Mouse (Mus musculus) heart, embryonic 16.5 days (tissue): ENCODE results near the gene Ipo7. TPM values are rescaled to one million over a fixed set of nuclear protein-coding genes. Genes with fewer than 3 reads are reported as not detected.
A peak's percentile ranks its signal among the peaks of the same experiment; 100 is the strongest.
"Not testable (repeated sequence)": the region's sequence is repeated elsewhere in the genome, so short reads cannot be mapped to it uniquely, and the experiment has no call there.

ENCODE experiments used
- ATAC-seq: fragments of 200-750 bp; cut with Nextera tagmentation; replicated peaks from 2 replicates; pipeline ENCODE4 v1.8.0; 2017; ENCODE audit warnings: moderate number of reproducible peaks; ENCODE audit not compliant: insufficient read depth, low FRiP score; ENCODE audit errors: extremely low read depth
- H3K27ac ChIP-seq: fragments of 300-500 bp; sonication (generic); 2 replicates; pipeline ENCODE4 v1.5.1; 2014; ENCODE audit warnings: mild to moderate bottlenecking, low read length, control low read depth, moderate library complexity
- H3K27me3 ChIP-seq: fragments of 300-500 bp; sonication (generic); 2 replicates; pipeline ENCODE4 v1.6.1; 2014; ENCODE audit warnings: low read length, mixed read lengths; ENCODE audit not compliant: control insufficient read depth, insufficient read depth
- H3K36me3 ChIP-seq: fragments of 300-500 bp; sonication (generic); 2 replicates; pipeline ENCODE4 v1.6.1; 2014; ENCODE audit not compliant: control insufficient read depth, insufficient read depth
- H3K4me1 ChIP-seq: fragments of 300-500 bp; sonication (generic); 2 replicates; pipeline ENCODE4 v1.6.1; 2014; ENCODE audit warnings: low read length, mixed read lengths; ENCODE audit not compliant: control insufficient read depth, insufficient read depth
- H3K4me2 ChIP-seq: fragments of 300-500 bp; sonication (generic); 2 replicates; pipeline ENCODE4 v1.6.1; 2014; ENCODE audit warnings: low read depth, mild to moderate bottlenecking, control low read depth, low read length
- H3K4me3 ChIP-seq: fragments of 300-500 bp; sonication (generic); 2 replicates; pipeline ENCODE4 v1.5.1; 2014; ENCODE audit warnings: mild to moderate bottlenecking, control low read depth, low read length
- H3K9ac ChIP-seq: fragments of 300-500 bp; sonication (generic); 2 replicates; pipeline ENCODE4 v1.6.1; 2014; ENCODE audit warnings: low read length, control low read depth
- H3K9me3 ChIP-seq: fragments of 300-500 bp; sonication (generic); replicated peaks from 2 replicates; pipeline ENCODE4 v1.6.1; 2016; ENCODE audit warnings: low read length; ENCODE audit not compliant: control insufficient read depth
- WGBS: fragments of 180-500 bp; shearing (Covaris S2); extraction: QIAGEN DNeasy Blood & Tissue Kit; methylation state at CpG from one replicate; pipeline ENCODE4 v1.1.7; 2014; 5-methylcytosine and 5-hydroxymethylcytosine counted together
- polyA plus RNA-seq: library from polyadenylated mRNA; unstranded; fragments of >200 nt; fragmentation: Nextera tagmentation; extraction: Ambion mirVana; gene quantifications from 2 replicates; pipeline ENCODE4 v1.2.1, GENCODE M21; 2015

The Ipo7 gene
- polyA plus RNA-seq: 41.2 and 41.7 TPM in 2 replicates

- ATAC-seq: peak; percentile 98
- no peaks in the 10 kb centered on the region for H3K36me3 ChIP-seq
- peak within 1 kb of the TSS; percentile 65 for H3K4me2 ChIP-seq
- H3K9me3 ChIP-seq: no peaks in the 10 kb centered on the region
- H3K27ac ChIP-seq: peak within 1 kb of the TSS; percentile 88
- H3K27me3 ChIP-seq: no peaks in the 10 kb centered on the region
- H3K4me1 ChIP-seq: peaks cover 10% of the 10 kb centered on the region
- H3K9ac ChIP-seq: peak within 1 kb of the TSS; percentile 95
- WGBS: under 1% methylated on average over 48 of the region's 48 CpGs
- peak within 1 kb of the TSS; percentile 98 for H3K4me3 ChIP-seq
Measured at GRCm38 (mm10) chr7:110018117-110018630, at the start of gene Ipo7. Gene Ipo7, plus strand, starts transcription at chr7:110018274.

- ATAC-seq: peak; percentile 50; the same call in 1 of the 2 replicates
- H3K4me1 ChIP-seq: peaks cover 14% of the 10 kb centered on the region
- H3K36me3 ChIP-seq: peaks cover 6% of the 10 kb centered on the region; the same call in 1 of the 2 replicates
- peak overlapping the region; percentile 69 for H3K27ac ChIP-seq
- no peak overlapping the region for H3K4me3 ChIP-seq
- no peaks in the 10 kb centered on the region for H3K27me3 ChIP-seq
- no peak overlapping the region for H3K4me2 ChIP-seq
- no peaks in the 10 kb centered on the region for H3K9me3 ChIP-seq
- H3K9ac ChIP-seq: no peak overlapping the region
- WGBS: 7% methylated on average over 2 of the region's 2 CpGs
Measured at GRCm38 (mm10) chr7:109968924-109969450, 49.1 kb upstream of the Ipo7 start.

GRCm38 (mm10) chr7:109969542-109969941 lies 48.5 kb upstream of the Ipo7 start:
- H3K4me1 ChIP-seq: peaks cover 14% of the 10 kb centered on the region
- H3K27me3 ChIP-seq: no peaks in the 10 kb centered on the region
- H3K9me3 ChIP-seq: no peaks in the 10 kb centered on the region
- H3K27ac ChIP-seq: peak overlapping the region; percentile 33; the same call in 1 of the 2 replicates
- ATAC-seq: no peak
- peaks cover 6% of the 10 kb centered on the region; the same call in 1 of the 2 replicates for H3K36me3 ChIP-seq
- no peak overlapping the region for H3K4me3 ChIP-seq
- H3K4me2 ChIP-seq: no peak overlapping the region
- no peak overlapping the region for H3K9ac ChIP-seq

- H3K27me3 ChIP-seq: no peaks in the 10 kb centered on the region
- 85% methylated on average over 6 of the region's 6 CpGs for WGBS
- no peak overlapping the region for H3K9ac ChIP-seq
- H3K4me2 ChIP-seq: no peak overlapping the region
- H3K36me3 ChIP-seq: peaks cover 25% of the 10 kb centered on the region
- no peaks in the 10 kb centered on the region for H3K9me3 ChIP-seq
- H3K4me3 ChIP-seq: no peak overlapping the region
- no peak overlapping the region for H3K27ac ChIP-seq
- no peak for ATAC-seq
- H3K4me1 ChIP-seq: no peaks in the 10 kb centered on the region
Measured at GRCm38 (mm10) chr7:109975966-109976715, 41.9 kb upstream of the Ipo7 start.

- not testable (repeated sequence) for H3K4me2 ChIP-seq, H3K27me3 ChIP-seq, H3K4me1 ChIP-seq, H3K9ac ChIP-seq, H3K9me3 ChIP-seq, H3K4me3 ChIP-seq, H3K27ac ChIP-seq, ATAC-seq
- peaks cover 30% of the 10 kb centered on the region for H3K36me3 ChIP-seq
- WGBS: 69% methylated on average over 5 of the region's 5 CpGs
Measured at GRCm38 (mm10) chr7:109977131-109977530, 40.9 kb upstream of the Ipo7 start.

GRCm38 (mm10) chr7:109984608-109985007 lies 33.5 kb upstream of the Ipo7 start:
- H3K4me1 ChIP-seq, H3K9ac ChIP-seq, H3K9me3 ChIP-seq, ATAC-seq, H3K27me3 ChIP-seq, H3K27ac ChIP-seq, H3K4me3 ChIP-seq: not testable (repeated sequence)
- 79% methylated on average over 5 of the region's 5 CpGs for WGBS
- H3K4me2 ChIP-seq: peak overlapping the region; percentile 69; the same call in 1 of the 2 replicates
- peaks cover 12% of the 10 kb centered on the region for H3K36me3 ChIP-seq

GRCm38 (mm10) chr7:109985661-109986132 lies 32.4 kb upstream of the Ipo7 start:
- Histone ChIP-seq H3K4me1 (peaks cover 8% of the 10 kb centered on the region; the same call in 1 of the 2 replicates), H3K9me3 (no peaks in the 10 kb centered on the region), H3K4me2 (peak overlapping the region; percentile 69), H3K4me3 (peak overlapping the region; percentile 76), H3K9ac (peak overlapping the region; percentile 81), H3K27ac (peak overlapping the region; percentile 92), H3K36me3 (peaks cover 8% of the 10 kb centered on the region; the same call in 1 of the 2 replicates), H3K27me3 (no peaks in the 10 kb centered on the region)
- peak; percentile 45; the same call in 1 of the 2 replicates for ATAC-seq
- under 1% methylated on average over 27 of the region's 27 CpGs for WGBS

GRCm38 (mm10) chr7:109986133-109986669 lies 31.9 kb upstream of the Ipo7 start:
- Histone ChIP-seq H3K4me3 (peak overlapping the region; percentile 76), H3K27ac (peak overlapping the region; percentile 92), H3K27me3 (no peaks in the 10 kb centered on the region), H3K9me3 (no peaks in the 10 kb centered on the region), H3K36me3 (peaks cover 8% of the 10 kb centered on the region; the same call in 1 of the 2 replicates), H3K4me1 (peaks cover 8% of the 10 kb centered on the region; the same call in 1 of the 2 replicates), H3K4me2 (peak overlapping the region; percentile 89), H3K9ac (peak overlapping the region; percentile 81)
- WGBS: under 1% methylated on average over 43 of the region's 43 CpGs
- ATAC-seq: peak; percentile 97
